Mouse (Mus musculus) lung, postnatal 10 days (tissue): ENCODE results near the gene Sergef.

Source experiments
- DNase-seq: peaks from one replicate; pipeline ENCODE4 v3.0.0; 2021

The Sergef gene

DNA sequence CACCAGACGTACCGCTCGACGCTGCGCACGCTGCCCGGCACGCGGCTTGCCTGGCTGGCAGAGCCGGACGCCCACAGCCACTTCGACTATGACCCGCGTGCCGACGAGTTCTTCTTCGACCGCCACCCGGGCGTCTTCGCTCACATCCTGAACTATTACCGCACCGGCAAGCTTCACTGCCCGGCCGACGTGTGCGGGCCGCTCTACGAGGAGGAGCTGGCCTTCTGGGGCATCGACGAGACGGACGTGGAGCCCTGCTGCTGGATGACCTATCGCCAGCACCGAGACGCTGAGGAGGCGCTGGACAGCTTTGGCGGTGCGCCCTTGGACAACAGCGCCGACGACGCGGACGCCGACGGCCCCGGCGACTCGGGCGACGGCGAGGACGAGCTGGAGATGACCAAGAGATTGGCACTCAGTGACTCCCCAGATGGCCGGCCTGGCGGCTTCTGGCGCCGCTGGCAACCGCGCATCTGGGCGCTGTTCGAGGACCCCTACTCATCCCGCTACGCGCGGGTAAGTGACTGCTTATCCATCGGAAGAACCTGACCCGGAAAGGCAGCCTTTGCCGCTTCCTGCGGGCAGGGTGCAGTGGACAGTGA is 241.8 kb downstream of the Sergef start:
- DNase-seq, result no peak

GRCm38 (mm10) chr7:46396928-46397731 is 242.5 kb downstream of the Sergef start:
- no peak for DNase-seq

GRCm38 (mm10) chr7:46396231-46396927 is 243.2 kb downstream of the Sergef start, which contains the start of gene Kcnc1:
Kcnc1 (plus strand) TSS chr7:46396497.
- peak; percentile 85 for DNase-seq

GRCm38 (mm10) chr7:46395571-46395970 is 244.0 kb downstream of the Sergef start:
- DNase-seq, result no peak

GRCm38 (mm10) chr7:46394933-46395332 is 244.7 kb downstream of the Sergef start:
- no peak for DNase-seq

GRCm38 (mm10) chr7:46393718-46394511 is 245.7 kb downstream of the Sergef start:
- DNase-seq, result no peak
